Mouse (Mus musculus): ENCODE measurements around the gene Scaf1.

GRCm38 (mm10) chr7:45015957-45016612 lies at the start of gene Scaf1:
- TF ChIP-seq CTCF (IDR thresholded peaks at IDR 0.05; ENCODE audit: low read depth) (no peak), EP300 (IDR thresholded peaks at IDR 0.05; ENCODE audit: low read depth) (no peak)

Measured in liver, embryonic 14.5 days (tissue).